Mouse (Mus musculus) neutrophil, adult 5-6 weeks (primary cell): ENCODE data around the gene Syngap1. TPM values are rescaled to one million over a fixed set of nuclear protein-coding genes. Genes with fewer than 3 reads are reported as not detected.

Source experiments
- ATAC-seq: fragments of 151-379, 151-347 bp; 2 replicates; pipeline ENCODE4 v1.8.0; 2017; ENCODE audit warnings: mild to moderate bottlenecking, moderate TSS enrichment; ENCODE audit not compliant: insufficient number of reproducible peaks, poor library complexity, low FRiP score, severe bottlenecking; ENCODE audit errors: extremely low read depth
- total RNA-seq: library from RNA; stranded (forward); fragments of 200-1000 nt; gene quantifications from 2 replicates; pipeline ENCODE4 v1.2.3, GENCODE M21; 2017

Gene Syngap1
- total RNA-seq, 1 experiment from 2014 or later = 0.93 TPM

DNA sequence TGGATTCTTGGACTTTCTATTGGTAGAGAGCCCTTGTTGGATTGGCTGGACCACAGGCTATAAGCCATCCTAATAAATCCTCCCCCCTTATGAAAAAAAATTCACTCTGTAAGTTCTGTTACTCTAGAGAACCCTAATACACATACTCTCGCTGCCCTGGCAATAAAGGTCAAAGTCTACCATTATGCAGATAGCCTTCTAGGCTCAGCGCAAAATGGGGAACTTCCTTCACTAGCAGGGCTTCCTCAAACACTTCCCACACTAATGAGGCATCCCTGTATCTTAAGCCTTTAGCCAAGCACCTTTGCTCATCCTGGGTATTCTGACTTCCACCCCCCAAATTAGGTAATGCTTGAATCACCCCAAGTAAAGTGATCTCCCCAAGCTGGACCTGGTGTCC is 67.2 kb downstream of the Syngap1 start:
- ATAC-seq = no peak

DNA sequence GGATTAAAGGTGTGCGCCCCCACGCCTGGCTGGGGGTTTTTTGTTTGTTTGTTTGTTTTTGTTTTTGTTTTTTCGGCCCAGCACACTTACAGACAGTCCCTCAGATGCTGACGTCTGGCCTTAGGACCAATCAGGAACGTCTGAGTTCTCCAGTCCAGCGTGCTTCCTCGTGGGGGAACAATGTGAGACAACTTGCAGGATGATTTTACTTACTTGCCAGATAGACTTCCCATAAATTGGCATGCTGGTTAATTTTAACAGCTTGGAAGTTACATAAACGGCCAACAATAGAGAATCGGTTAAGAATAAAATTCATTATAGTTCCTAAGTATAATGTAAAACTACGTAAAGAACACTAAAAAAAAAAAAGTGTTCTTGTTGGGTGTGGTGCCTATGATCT is 70.1 kb downstream of the Syngap1 start:
- ATAC-seq = no peak

DNA sequence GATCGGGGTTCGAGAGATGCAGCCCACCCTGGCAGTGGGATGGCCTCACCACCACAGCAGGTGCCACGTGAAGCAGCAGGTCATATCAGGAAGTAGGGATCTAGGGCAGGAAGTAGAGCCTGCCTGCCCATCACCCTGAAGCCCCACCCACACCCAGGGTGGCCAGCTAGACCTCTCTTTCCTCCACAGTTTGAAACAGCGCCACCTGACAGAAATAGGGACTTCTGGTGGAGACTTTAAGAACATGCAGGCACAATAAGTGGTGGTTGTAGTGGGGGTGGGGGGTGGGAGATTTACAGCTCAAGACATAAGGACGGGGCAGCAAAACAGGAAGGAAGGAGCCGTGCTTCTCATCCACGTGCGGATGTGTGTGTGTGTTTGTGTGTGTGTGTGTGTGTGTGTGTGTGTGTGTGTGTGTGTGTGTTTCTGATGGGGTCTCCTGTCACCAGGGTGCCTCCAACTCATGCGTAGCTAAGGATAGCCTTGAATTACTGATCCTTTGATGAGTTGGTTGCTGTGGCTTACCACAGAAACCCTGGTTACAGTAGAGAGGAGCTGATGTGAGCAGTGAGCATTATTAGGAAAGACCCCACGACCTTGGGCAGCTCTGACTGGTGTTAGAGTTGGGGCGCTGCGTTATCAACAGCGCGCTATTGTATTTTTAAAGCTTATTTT is 71.1 kb downstream of the Syngap1 start:
- ATAC-seq = peak; percentile 85

DNA sequence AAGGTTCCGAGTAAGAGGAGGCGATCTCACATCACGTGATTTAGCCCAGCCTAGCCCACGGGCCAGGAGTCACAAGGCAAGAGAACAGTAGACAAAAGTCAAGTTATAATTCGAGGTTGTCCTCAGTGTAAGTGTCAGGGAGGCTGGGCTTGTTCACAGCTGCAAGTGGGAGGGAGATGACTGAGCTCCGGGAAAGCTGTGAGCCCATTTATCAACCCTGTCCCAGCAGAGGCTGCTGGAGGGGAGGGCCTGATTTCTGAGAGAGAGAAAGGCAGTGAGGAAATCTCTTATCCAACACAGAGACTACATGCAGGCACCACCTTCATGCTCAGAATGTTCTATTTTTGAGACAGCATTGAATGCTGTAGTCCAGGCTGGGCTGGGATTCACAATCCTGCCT is 71.9 kb downstream of the Syngap1 start:
- no peak for ATAC-seq

DNA sequence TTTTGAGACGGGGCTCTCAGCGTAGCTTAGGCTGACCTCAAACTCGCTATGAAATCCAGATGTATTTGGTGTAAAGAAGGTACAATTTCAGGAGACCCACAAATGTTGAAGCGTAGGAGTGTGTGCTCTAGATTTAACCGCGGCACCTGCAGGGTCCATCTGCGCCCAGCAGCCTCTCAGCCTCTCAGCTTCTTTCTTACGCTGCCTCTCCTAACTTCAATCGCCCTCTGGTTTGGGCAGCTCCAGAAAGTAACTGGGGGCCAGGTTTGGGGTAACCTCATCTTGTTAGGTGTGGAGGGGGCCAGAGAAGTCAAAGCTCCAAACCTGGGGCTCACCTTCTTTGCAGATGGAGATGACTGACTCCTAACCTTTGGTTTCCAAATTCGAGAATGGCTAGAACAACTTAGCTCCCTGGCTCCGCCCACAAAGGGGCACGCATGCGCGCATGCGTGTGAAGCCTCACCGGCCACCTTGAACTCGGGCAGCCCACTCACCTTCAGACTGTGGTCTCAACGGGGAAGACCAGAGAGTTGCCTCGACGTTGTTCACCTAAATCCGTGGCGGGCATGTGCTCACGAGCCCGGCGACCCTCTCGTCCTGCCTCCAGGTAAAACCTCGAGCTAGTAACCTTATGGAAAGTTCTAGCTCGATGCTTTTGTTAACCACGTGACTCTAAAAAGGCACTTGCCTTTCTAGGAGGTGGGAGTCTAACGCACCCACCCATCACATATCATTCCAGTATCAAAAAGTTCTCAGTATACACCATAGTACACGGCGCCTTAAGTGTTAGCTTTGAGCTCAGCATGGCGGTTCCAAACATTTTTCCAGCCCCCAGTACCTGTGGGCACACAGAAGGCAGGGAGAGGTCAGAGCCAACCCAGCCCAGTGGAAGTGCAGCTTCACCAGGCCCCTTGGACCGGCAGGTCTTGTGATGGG is 76.8 kb downstream of the Syngap1 start:
- peak; percentile 73 for ATAC-seq

DNA sequence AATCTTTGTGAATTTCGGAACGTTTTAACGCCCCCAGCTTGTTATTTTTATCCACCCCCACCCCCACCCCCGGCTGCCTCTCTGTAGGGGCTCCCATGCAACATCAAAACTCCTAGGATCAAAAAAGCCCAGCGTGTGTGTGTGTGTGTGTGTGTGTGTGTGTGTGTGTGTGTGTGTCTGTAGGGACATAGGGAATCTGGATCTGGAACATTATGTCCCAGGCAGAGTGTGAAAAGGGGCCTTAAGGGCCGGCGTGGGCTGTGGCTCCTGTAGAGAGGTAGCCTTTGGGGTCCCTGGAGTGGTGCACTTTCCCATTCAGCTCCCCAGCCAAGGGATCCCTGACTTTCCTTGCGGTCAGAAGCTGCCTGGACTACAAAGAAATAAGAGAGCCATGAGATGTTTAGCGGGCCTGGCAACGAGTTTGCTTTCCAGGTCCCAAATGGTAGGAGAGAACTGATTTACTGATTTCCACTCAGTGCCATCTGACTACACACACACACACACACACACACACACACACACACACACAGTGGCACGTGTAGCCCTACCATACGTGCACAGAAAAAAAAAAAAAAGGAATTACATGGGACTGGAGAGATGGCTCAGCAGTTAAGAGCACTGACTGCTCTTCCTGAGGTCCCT is 77.6 kb downstream of the Syngap1 start:
- ATAC-seq = no peak

DNA sequence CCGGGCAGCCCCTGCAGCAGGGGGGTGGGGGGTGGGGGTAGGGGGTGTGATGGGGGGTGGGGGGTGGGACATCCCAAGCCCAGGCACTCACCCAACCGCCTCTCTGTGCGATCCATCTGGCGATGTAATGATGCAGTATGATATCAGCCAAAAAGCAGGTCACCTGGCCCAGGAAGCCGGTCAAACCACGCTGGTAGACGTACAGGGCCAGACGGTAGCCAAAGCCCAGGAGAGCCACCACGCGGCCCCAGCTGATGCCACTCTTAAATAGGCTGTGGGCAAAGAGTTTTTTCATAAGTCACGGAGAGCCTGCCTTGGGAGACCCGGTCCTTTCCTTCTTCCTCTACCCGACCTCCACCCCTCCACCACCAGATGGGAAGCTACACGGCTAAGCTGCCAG is 80.0 kb downstream of the Syngap1 start:
- ATAC-seq = no peak

DNA sequence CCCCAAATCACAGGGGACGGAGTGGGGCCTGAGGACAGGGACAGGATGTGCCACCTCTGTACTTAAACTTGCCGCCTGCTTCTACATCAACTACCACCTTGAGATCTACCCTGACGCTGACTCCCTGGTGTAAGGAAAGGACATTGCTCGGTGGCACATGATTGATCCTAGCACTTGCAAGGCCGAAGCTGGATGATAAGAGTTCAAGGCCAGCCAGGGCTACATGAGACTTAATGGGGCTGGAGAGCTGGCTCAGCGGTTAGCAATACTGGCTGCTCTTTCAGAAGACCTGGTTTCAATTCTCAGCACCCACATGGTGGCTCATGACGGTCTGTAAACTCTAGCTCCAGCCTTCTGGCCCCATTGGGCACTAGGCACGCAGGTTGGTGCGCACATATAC is 80.7 kb downstream of the Syngap1 start:
- ATAC-seq = no peak

Other genes with a start within 250 kb of the Syngap1 start
- gene Crebrf, start 225.6 kb upstream of the Syngap1 start, total RNA-seq = 181 and 193 TPM in 2 replicates
- gene Bnip1, start 160.2 kb upstream of the Syngap1 start, total RNA-seq = 31.8 and 35.1 TPM in 2 replicates
- not detected in 2 replicates for gene Nkx2-5, start 96.2 kb upstream of the Syngap1 start, total RNA-seq
- gene Kifc5b, start 24.2 kb upstream of the Syngap1 start, total RNA-seq = 2.2 and 6.8 TPM in 2 replicates
- 80.8 and 95.3 TPM in 2 replicates for gene Phf1, start 8.2 kb upstream of the Syngap1 start, total RNA-seq
- gene Cuta, start 1.7 kb upstream of the Syngap1 start, total RNA-seq = 19.9 and 22.3 TPM in 2 replicates
- 20.9 and 32.8 TPM in 2 replicates for gene Zbtb9, start 31.9 kb downstream of the Syngap1 start, total RNA-seq
- 27.1 and 32.5 TPM in 2 replicates for gene Bak1, start 87.8 kb downstream of the Syngap1 start, total RNA-seq
- gene Itpr3, start 116.1 kb downstream of the Syngap1 start, total RNA-seq = 71.1 and 73.7 TPM in 2 replicates
- gene Uqcc2, start 192.7 kb downstream of the Syngap1 start, total RNA-seq = 32.9 and 33.4 TPM in 2 replicates
- 0.37 TPM in 1 of 2 replicates, not detected in the other for gene Ip6k3, start 226.5 kb downstream of the Syngap1 start, total RNA-seq